Mouse (Mus musculus): ENCODE results near the gene Nmt1. TPM values are rescaled to one million over a fixed set of nuclear protein-coding genes. Genes with fewer than 3 reads are reported as not detected.

Nmt1 gene
- polyA plus RNA-seq, 1 experiment from 2014 or later = 63.2 TPM

GRCm38 (mm10) chr11:102996385-102996784 lies 31.6 kb upstream of the Nmt1 start:
- no peak for ATAC-seq (replicated peaks; ENCODE audit: low FRiP score)
- H3K9me3 ChIP-seq (replicated peaks) = no peaks in the 10 kb centered on the region
- peaks cover 69% of the 10 kb centered on the region for H3K36me3 ChIP-seq
- no peak overlapping the region for H3K27ac ChIP-seq
- 77% methylated on average over 7 of the region's 7 CpGs for WGBS
- peaks cover 12% of the 10 kb centered on the region for H3K27me3 ChIP-seq
- no peak overlapping the region for H3K4me3 ChIP-seq (replicated peaks)
- H3K9ac ChIP-seq = no peak overlapping the region
- peaks cover 21% of the 10 kb centered on the region for H3K4me1 ChIP-seq
- H3K4me2 ChIP-seq = no peak overlapping the region

GRCm38 (mm10) chr11:102996991-102997770 lies 30.8 kb upstream of the Nmt1 start:
- Histone ChIP-seq H3K36me3 (peaks cover 72% of the 10 kb centered on the region), H3K27ac (no peak overlapping the region), H3K4me3 (replicated peaks) (no peak overlapping the region), H3K4me2 (no peak overlapping the region), H3K9ac (no peak overlapping the region), H3K27me3 (peaks cover 4% of the 10 kb centered on the region), H3K4me1 (peaks cover 13% of the 10 kb centered on the region), H3K9me3 (replicated peaks) (no peaks in the 10 kb centered on the region)
- 95% methylated on average over 12 of the region's 12 CpGs for WGBS
- ATAC-seq (replicated peaks; ENCODE audit: low FRiP score) = no peak

GRCm38 (mm10) chr11:102998254-102998576 lies 29.8 kb upstream of the Nmt1 start:
- H3K36me3 ChIP-seq = peaks cover 73% of the 10 kb centered on the region
- no peaks in the 10 kb centered on the region for H3K27me3 ChIP-seq
- H3K27ac ChIP-seq = no peak overlapping the region
- no peak overlapping the region for H3K9ac ChIP-seq
- peaks cover 11% of the 10 kb centered on the region for H3K4me1 ChIP-seq
- WGBS = 89% methylated on average over 7 of the region's 7 CpGs
- no peak overlapping the region for H3K4me3 ChIP-seq (replicated peaks)
- H3K4me2 ChIP-seq = no peak overlapping the region
- ATAC-seq (replicated peaks; ENCODE audit: low FRiP score) = no peak
- no peaks in the 10 kb centered on the region for H3K9me3 ChIP-seq (replicated peaks)

GRCm38 (mm10) chr11:102998577-102999316 lies 29.2 kb upstream of the Nmt1 start:
- H3K36me3 ChIP-seq = peaks cover 70% of the 10 kb centered on the region
- no peaks in the 10 kb centered on the region for H3K9me3 ChIP-seq (replicated peaks)
- WGBS = 77% methylated on average over 14 of the region's 14 CpGs
- H3K9ac ChIP-seq = no peak overlapping the region
- no peak overlapping the region for H3K27ac ChIP-seq
- H3K4me3 ChIP-seq (replicated peaks) = no peak overlapping the region
- no peaks in the 10 kb centered on the region for H3K27me3 ChIP-seq
- H3K4me1 ChIP-seq = peaks cover 14% of the 10 kb centered on the region
- no peak; the same call in 1 of the 2 replicates for ATAC-seq (replicated peaks; ENCODE audit: low FRiP score)
- no peak overlapping the region for H3K4me2 ChIP-seq

- H3K9me3 ChIP-seq (replicated peaks) = no peaks in the 10 kb centered on the region
- H3K9ac ChIP-seq = no peak overlapping the region
- no peaks in the 10 kb centered on the region for H3K27me3 ChIP-seq
- H3K36me3 ChIP-seq = peaks cover 63% of the 10 kb centered on the region
- WGBS = 81% methylated on average over 14 of the region's 14 CpGs
- no peak overlapping the region for H3K4me2 ChIP-seq
- no peak overlapping the region for H3K27ac ChIP-seq
- no peak for ATAC-seq (replicated peaks; ENCODE audit: low FRiP score)
- H3K4me1 ChIP-seq = peaks cover 14% of the 10 kb centered on the region
- no peak overlapping the region for H3K4me3 ChIP-seq (replicated peaks)
Observed at GRCm38 (mm10) chr11:102999317-102999970, 28.5 kb upstream of the Nmt1 start.

- Histone ChIP-seq H3K4me3 (replicated peaks) (no peak overlapping the region), H3K9me3 (replicated peaks) (no peaks in the 10 kb centered on the region), H3K9ac (no peak overlapping the region), H3K27me3 (no peaks in the 10 kb centered on the region), H3K4me1 (peaks cover 9% of the 10 kb centered on the region), H3K4me2 (no peak overlapping the region), H3K36me3 (peaks cover 60% of the 10 kb centered on the region), H3K27ac (no peak overlapping the region)
- 89% methylated on average over 16 of the region's 16 CpGs for WGBS
- no peak for ATAC-seq (replicated peaks; ENCODE audit: low FRiP score)
Observed at GRCm38 (mm10) chr11:103000111-103000510, 27.9 kb upstream of the Nmt1 start.

- H3K4me2 ChIP-seq = no peak overlapping the region
- H3K4me1 ChIP-seq = peaks cover 7% of the 10 kb centered on the region
- no peaks in the 10 kb centered on the region for H3K9me3 ChIP-seq (replicated peaks)
- H3K9ac ChIP-seq = no peak overlapping the region
- H3K36me3 ChIP-seq = peaks cover 54% of the 10 kb centered on the region
- no peak for ATAC-seq (replicated peaks; ENCODE audit: low FRiP score)
- 81% methylated on average over 5 of the region's 5 CpGs for WGBS
- no peaks in the 10 kb centered on the region for H3K27me3 ChIP-seq
- no peak overlapping the region for H3K4me3 ChIP-seq (replicated peaks)
- no peak overlapping the region for H3K27ac ChIP-seq
Observed at GRCm38 (mm10) chr11:103001063-103001462, 26.9 kb upstream of the Nmt1 start.

GRCm38 (mm10) chr11:103003210-103003609 lies 24.8 kb upstream of the Nmt1 start:
- Histone ChIP-seq H3K36me3 (peaks cover 38% of the 10 kb centered on the region), H3K4me3 (replicated peaks) (no peak overlapping the region), H3K9me3 (replicated peaks) (no peaks in the 10 kb centered on the region), H3K27me3 (no peaks in the 10 kb centered on the region), H3K4me1 (peaks cover 16% of the 10 kb centered on the region), H3K4me2 (no peak overlapping the region), H3K27ac (peak overlapping the region; percentile 7; the same call in 1 of the 2 replicates), H3K9ac (no peak overlapping the region)
- WGBS = 45% methylated on average over 5 of the region's 5 CpGs
- peak; percentile 76 for ATAC-seq (replicated peaks; ENCODE audit: low FRiP score)

GRCm38 (mm10) chr11:103004852-103005251 lies 23.1 kb upstream of the Nmt1 start:
- no peak overlapping the region for H3K4me2 ChIP-seq
- no peak overlapping the region for H3K27ac ChIP-seq
- peaks cover 24% of the 10 kb centered on the region for H3K4me1 ChIP-seq
- no peak overlapping the region for H3K9ac ChIP-seq
- H3K9me3 ChIP-seq (replicated peaks) = no peaks in the 10 kb centered on the region
- no peak for ATAC-seq (replicated peaks; ENCODE audit: low FRiP score)
- 83% methylated on average over 1 of the region's 1 CpGs for WGBS
- no peak overlapping the region for H3K4me3 ChIP-seq (replicated peaks)
- H3K36me3 ChIP-seq = peaks cover 26% of the 10 kb centered on the region
- no peaks in the 10 kb centered on the region for H3K27me3 ChIP-seq

GRCm38 (mm10) chr11:103005254-103005981 lies 22.6 kb upstream of the Nmt1 start:
- Histone ChIP-seq H3K9ac (no peak overlapping the region), H3K27me3 (no peaks in the 10 kb centered on the region), H3K4me1 (peaks cover 24% of the 10 kb centered on the region), H3K36me3 (peaks cover 21% of the 10 kb centered on the region; the same call in 1 of the 2 replicates), H3K9me3 (replicated peaks) (no peaks in the 10 kb centered on the region), H3K27ac (no peak overlapping the region), H3K4me2 (no peak overlapping the region), H3K4me3 (replicated peaks) (no peak overlapping the region)
- ATAC-seq (replicated peaks; ENCODE audit: low FRiP score) = no peak
- 74% methylated on average over 11 of the region's 11 CpGs for WGBS

- no peak overlapping the region for H3K4me3 ChIP-seq (replicated peaks)
- WGBS = 86% methylated on average over 7 of the region's 7 CpGs
- H3K27me3 ChIP-seq = no peaks in the 10 kb centered on the region
- H3K27ac ChIP-seq = no peak overlapping the region
- H3K9ac ChIP-seq = no peak overlapping the region
- peaks cover 32% of the 10 kb centered on the region for H3K4me1 ChIP-seq
- ATAC-seq (replicated peaks; ENCODE audit: low FRiP score) = no peak
- H3K4me2 ChIP-seq = no peak overlapping the region
- H3K36me3 ChIP-seq = peaks cover 23% of the 10 kb centered on the region
- H3K9me3 ChIP-seq (replicated peaks) = no peaks in the 10 kb centered on the region
Observed at GRCm38 (mm10) chr11:103006286-103007000, 21.5 kb upstream of the Nmt1 start.
